Mouse (Mus musculus) T-cell, adult 2 months (primary cell): ENCODE data around the gene Tmem217.
"Not testable (repeated sequence)": the region's sequence is repeated elsewhere in the genome, so short reads cannot be mapped to it uniquely, and the experiment has no call there.

Experiments
- DNase-seq: peaks from one replicate; pipeline ENCODE4 v3.0.0; 2022; ENCODE audit warnings: low spot score

The Tmem217 gene

DNA sequence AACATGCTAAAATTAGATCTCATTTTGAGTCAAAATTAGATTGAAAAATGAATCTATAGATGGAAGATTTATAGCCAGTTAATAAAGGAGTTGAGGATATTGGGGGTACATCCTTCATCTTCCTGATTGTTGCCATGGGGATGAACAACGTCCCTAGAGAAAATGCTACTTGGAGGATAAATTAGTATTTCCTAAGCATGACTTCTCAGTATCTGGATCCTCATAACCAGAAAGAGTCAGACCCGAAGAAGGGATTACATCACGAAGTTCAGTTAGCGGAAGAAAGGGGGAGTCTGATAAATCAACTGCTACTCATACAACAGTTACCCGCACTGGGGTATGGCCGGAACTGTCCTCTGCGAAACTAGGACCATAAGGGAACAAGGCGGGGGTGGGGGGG, 3.2 kb downstream of the Tmem217 start:
- DNase-seq, result no peak

GRCm38 (mm10) chr17:29548494-29548893, 3.7 kb downstream of the Tmem217 start:
- no peak for DNase-seq

GRCm38 (mm10) chr17:29545241-29545640, 6.9 kb downstream of the Tmem217 start:
- no peak for DNase-seq

- DNase-seq, result no peak
Observed at GRCm38 (mm10) chr17:29544064-29544463, 8.1 kb downstream of the Tmem217 start.

GRCm38 (mm10) chr17:29542831-29543690, 9.1 kb downstream of the Tmem217 start:
- no peak for DNase-seq

DNA sequence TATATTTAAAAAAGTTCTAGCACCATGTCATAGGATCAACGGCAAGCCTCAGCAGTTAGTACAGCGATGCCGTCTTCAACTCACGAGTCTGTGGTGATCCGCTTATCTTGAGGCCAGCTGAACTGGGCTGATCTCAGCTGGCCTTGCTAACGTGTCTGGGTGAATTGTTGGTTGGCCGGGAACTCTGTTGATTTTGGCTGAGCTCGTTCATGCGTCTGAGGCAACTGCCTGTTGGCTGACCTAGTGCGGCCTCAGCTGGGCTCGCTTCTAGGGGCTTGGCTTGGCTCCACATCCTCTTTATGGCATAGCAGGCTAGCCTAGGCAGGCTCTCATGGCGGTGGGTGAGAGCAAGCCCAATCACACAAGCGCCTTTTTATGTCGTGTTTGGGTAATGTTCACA, 10.8 kb downstream of the Tmem217 start:
- DNase-seq, result no peak

- no peak for DNase-seq
Observed at GRCm38 (mm10) chr17:29540426-29540825, 11.8 kb downstream of the Tmem217 start.

GRCm38 (mm10) chr17:29533866-29534265, 18.3 kb downstream of the Tmem217 start:
- DNase-seq, result peak; percentile 73

GRCm38 (mm10) chr17:29531757-29532384, 20.3 kb downstream of the Tmem217 start:
- peak; percentile 87 for DNase-seq

DNA sequence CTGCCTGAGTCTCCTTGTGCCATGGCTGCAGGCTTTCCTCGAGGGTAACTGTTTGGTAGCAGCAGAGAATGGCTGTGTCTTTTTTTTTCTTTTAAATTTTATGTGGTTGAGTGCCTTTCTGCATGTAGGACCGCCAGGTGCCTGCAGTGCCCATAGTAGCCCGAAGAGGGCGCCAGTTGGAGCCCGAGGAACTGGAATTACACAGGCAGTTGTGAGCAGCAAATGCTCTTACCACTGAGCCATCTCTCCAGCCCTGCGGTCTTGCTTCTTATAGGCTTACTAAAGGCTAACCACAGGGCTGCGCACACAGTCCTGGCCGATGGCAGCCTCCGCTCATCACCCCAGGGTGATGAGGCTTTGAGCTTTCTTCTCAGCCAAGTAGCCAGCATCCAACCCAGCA, 20.9 kb downstream of the Tmem217 start:
- peak; percentile 49 for DNase-seq

GRCm38 (mm10) chr17:29530508-29530907, 21.7 kb downstream of the Tmem217 start:
- no peak for DNase-seq

DNA sequence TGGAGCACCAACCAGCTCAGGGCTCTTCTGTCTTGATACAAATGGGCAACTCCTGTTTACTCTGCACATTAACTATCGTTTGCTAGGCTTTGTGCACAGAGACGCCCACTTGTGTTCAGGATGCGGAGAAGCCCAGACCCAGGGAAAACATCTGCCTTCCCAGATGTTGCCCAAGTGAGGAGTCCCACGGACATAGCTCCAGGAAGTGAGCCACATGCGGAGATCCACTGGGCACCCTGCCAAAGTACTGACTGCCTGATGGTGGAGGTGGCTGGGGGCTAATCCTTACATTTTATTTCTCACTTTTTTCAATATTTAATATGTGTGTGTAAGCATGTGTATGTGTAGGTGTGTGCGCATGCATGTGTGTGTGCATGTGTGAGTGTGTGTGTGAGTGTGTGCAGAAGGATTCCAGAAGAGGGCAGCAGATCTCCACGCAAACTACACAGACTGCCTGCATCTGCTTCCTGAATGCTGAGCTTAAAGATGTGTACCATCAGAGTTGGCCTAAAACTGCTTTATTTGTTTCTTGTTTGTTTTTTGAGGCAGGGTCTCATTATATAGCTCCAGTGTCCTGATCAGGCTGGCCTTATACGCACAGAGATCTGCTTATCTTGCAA, 23.5 kb downstream of the Tmem217 start:
- DNase-seq, result peak; percentile 15

GRCm38 (mm10) chr17:29525613-29526012, 26.6 kb downstream of the Tmem217 start:
- DNase-seq, result no peak

- no peak for DNase-seq
Observed at GRCm38 (mm10) chr17:29519731-29520130, 32.5 kb downstream of the Tmem217 start.

GRCm38 (mm10) chr17:29518665-29519064, 33.5 kb downstream of the Tmem217 start:
- DNase-seq, result not testable (repeated sequence)

GRCm38 (mm10) chr17:29514435-29514834, 37.8 kb downstream of the Tmem217 start:
- peak; percentile 78 for DNase-seq

DNA sequence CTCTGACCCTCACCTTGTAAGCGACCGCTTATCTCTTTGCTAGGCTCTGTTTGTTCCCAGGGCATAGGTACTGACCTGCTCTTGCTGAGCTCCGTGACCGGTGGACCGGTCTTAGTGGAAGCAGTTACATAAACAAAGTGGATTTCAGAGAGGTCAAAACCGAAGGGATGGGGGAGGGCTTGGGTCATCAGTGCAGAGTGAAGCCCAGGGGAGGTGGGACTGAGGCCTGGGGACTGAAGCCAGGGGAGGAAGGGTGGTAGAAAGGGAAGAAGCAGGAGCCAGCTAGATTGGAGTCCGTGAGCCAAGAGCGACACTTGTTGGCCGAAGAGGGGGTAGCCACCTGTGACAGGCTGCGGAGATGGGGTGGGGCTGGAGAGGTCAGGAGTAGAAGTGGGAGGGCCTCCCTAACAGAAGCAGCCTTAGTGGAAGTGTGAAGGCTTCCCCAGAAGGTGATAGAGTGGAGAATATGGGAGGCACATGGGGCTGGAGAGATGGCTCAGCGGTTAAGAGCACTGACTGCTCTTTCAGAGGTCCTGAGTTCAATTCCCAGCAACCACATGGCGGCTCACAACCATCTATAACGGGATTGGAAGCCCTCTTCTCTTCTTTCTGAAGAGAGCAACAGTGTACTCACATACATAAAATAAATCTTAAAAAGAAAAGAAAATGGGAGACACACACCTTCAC, 39.0 kb downstream of the Tmem217 start:
- peak; percentile 74 for DNase-seq

DNA sequence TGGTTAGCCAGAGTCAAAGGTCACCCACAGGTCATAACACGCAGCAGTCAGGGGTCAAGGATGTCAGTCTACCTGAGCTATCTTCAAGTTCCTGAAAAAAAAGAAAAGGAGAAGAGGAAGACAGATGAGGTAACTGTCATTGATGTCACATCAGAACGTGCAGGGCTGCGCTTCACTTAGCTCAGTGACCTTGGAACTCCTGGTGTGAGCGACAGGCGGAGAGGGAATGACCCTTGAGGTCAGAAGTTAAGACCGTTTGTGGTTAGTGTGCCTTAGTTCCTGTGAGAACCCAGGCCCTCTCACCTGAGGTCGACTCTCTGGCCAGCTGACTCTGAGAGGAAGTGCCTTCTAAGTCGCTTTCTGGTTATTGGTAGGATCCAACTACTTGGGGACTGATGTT, 41.5 kb downstream of the Tmem217 start:
- DNase-seq, result no peak

DNA sequence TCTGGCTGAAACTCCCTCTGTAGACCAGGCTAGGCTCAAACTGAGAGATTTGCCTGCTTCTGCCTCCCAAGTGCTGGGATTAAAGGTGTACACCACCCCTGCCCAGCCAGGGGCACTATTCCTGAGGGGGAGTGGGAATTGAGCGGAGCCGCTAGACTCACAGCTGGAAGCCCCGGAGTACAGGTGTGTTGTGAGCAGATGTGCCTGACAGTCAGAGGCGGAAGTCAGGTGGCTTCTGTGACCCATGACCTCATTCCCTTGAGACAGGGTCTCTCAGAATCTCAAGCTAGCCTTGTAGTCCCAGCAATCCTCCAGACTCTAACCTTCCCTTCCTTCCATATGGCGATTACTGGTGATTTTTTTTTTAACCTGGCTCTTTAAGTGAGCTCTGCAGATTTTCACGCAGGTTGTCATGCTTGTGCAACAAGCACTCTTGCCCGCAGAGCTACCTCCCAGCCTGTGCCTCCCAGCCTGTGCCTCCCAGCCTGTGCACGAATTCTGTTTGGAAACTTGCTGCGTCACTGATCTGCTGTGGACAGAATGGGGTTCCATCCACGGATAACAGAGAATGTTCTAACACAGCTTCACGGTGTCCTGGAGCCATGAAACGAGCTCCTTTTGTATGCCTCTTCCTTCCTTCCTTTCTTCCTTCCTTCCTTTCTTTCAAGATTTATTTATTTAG, 43.1 kb downstream of the Tmem217 start:
- DNase-seq, result no peak

DNA sequence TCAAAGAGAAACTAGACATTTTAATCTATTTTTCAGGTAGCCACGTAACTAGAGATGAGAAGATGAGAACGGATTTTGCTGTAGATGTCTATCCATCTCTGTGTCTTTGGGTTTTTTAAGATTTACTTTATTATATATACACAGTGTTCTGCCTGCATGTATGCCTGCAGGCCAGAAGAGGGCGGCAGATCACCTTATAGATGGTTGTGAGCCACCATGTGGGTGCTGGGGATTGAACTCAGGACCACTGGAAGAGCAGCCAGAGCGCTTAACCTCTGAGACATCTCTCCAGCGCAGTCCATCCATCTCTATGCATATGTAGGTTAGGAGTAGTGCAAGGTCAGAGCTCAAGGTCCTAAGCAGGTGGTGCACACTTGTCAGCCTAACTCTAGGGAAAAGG, 48.5 kb downstream of the Tmem217 start:
- no peak for DNase-seq

DNA sequence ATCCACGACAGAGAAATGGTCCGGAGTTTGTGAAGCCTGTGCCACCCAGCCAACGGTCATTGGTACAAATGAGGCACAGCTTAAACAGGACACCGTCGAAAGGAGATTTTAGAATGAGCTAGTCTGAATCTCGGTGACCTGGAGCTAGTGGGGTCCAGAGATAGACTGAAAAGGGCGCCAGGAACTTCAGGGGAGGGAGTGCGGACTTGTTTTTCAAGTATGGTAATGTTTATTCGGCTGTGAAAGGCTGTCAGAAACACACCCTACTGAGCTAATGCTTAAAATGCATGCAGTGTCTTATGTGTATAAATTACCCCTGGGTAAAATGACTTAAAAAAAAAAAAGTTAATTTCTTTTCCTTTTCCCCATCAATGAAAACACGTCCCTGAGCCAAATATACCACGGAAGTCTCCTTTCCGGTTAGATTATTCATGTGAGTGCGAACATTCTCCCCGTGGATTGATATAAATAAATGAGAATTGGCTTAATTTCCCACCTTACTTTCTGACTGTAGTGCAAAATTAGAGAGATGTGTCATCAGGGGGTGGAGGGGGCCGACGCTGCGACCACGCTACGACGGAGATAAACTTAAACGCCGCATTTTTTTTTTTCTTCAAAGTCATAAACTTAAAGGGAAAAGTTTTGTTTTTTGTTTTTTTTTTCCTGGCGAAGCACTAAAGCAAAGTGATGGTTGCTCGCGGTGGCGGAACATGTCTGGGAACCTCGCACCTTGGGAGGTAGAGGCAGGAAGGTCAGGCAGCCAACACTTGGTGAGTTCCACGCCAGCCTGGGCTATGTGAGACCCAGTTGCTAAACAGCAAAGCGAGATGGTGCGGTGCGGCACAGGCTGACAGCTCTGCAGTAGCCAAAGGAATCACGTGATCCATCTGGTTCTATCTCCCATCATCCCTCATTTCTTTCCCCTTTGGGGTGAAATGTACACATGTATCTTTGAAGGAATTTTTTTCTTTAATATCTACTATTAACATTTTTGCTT, 49.2 kb downstream of the Tmem217 start:
- DNase-seq, result no peak
